Mouse (Mus musculus) kidney, embryonic 16.5 days (tissue): ENCODE measurements around the gene Rassf9. TPM values are rescaled to one million over a fixed set of nuclear protein-coding genes. Genes with fewer than 3 reads are reported as not detected.

Experiments used
- ATAC-seq: fragments of 200-750 bp; cut with Nextera tagmentation; 2 replicates; pipeline ENCODE4 v1.8.0; 2017; ENCODE audit warnings: moderate TSS enrichment; ENCODE audit not compliant: low FRiP score, low TSS enrichment
- H3K27ac ChIP-seq: fragments of 300-500 bp; sonication (generic); 2 replicates; pipeline ENCODE4 v1.5.1; 2014; ENCODE audit warnings: low read length
- H3K27me3 ChIP-seq: fragments of 300-500 bp; sonication (generic); 2 replicates; pipeline ENCODE4 v1.6.1; 2014; ENCODE audit warnings: low read length, control low read depth, mixed read lengths; ENCODE audit not compliant: insufficient read depth
- H3K36me3 ChIP-seq: fragments of 300-500 bp; sonication (generic); 2 replicates; pipeline ENCODE4 v1.6.1; 2014; ENCODE audit warnings: low read length, control low read depth, mixed read lengths; ENCODE audit not compliant: insufficient read depth
- H3K4me1 ChIP-seq: fragments of 300-500 bp; sonication (generic); 2 replicates; pipeline ENCODE4 v1.6.1; 2014; ENCODE audit warnings: low read length, control low read depth, mixed read lengths; ENCODE audit not compliant: insufficient read depth
- H3K4me2 ChIP-seq: fragments of 300-500 bp; sonication (generic); replicated peaks from 2 replicates; pipeline ENCODE4 v1.6.1; 2014; ENCODE audit warnings: low read depth, low read length
- H3K4me3 ChIP-seq: fragments of 300-500 bp; sonication (generic); 2 replicates; pipeline ENCODE4 v1.5.1; 2014; ENCODE audit warnings: mild to moderate bottlenecking, low read length
- H3K9ac ChIP-seq: fragments of 300-500 bp; sonication (generic); replicated peaks from 2 replicates; pipeline ENCODE4 v1.6.1; 2014; ENCODE audit warnings: low read length
- H3K9me3 ChIP-seq: fragments of 300-500 bp; sonication (generic); 2 replicates; pipeline ENCODE4 v1.6.1; 2016; ENCODE audit warnings: low read length, control low read depth
- WGBS: fragments of 180-500 bp; shearing (Covaris S2); extraction: QIAGEN DNeasy Blood & Tissue Kit; methylation state at CpG from one replicate; pipeline ENCODE4 v1.1.7; 2014; 5-methylcytosine and 5-hydroxymethylcytosine counted together
- polyA plus RNA-seq: library from polyadenylated mRNA; unstranded; fragments of >200 nt; fragmentation: Nextera tagmentation; extraction: Ambion mirVana; gene quantifications from 2 replicates; pipeline ENCODE4 v1.2.1, GENCODE M21; 2015

Gene Rassf9
- polyA plus RNA-seq, result 8.3 and 8.6 TPM in 2 replicates

DNA sequence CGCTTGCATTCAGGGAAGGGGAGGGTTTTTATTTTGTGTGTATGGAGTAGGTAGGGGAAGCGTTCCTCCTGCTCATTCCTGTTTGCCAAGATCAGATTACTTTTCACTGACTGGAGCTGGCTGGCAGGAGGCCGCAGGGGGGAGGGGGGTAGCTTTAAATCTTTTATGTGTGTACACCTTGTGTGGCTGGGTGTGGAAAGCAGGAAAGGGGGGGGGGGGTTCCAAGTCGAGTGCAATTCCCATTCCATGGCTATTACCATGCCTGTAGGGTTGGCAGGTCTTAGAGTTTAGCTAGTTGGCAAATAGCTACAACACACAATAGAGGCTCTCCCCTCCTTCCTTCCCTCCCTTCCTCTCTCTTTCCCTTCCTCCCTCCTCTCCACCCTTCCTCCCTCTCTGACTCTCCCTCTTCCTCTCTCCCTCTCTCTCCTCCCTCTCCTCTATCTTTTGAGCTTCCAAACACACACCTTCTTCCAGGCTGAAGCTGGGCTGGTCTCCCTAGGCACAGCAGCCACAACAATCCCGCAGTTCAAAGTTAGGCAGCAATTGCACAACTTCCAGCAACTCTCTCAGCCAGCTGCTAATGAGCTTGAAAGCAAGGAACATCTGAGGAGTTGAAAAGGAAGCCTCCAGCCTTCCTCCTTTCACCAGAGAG, at the start of gene Rassf9:
TSS of gene Rassf9 (plus strand) at position 416 of the 655 bp plus-strand sequence.
- Histone ChIP-seq H3K4me2 (peak within 1 kb of the TSS; percentile 53), H3K4me3 (peak within 1 kb of the TSS; percentile 55), H3K9ac (peak within 1 kb of the TSS; percentile 75), H3K27ac (peak within 1 kb of the TSS; percentile 88), H3K9me3 (no peaks in the 10 kb centered on the region), H3K36me3 (no peaks in the 10 kb centered on the region), H3K4me1 (peaks cover 12% of the 10 kb centered on the region; the same call in 1 of the 2 replicates), H3K27me3 (no peaks in the 10 kb centered on the region)
- 0% methylated on average over 5 of the region's 5 CpGs for WGBS
- ATAC-seq, result peak; percentile 94

DNA sequence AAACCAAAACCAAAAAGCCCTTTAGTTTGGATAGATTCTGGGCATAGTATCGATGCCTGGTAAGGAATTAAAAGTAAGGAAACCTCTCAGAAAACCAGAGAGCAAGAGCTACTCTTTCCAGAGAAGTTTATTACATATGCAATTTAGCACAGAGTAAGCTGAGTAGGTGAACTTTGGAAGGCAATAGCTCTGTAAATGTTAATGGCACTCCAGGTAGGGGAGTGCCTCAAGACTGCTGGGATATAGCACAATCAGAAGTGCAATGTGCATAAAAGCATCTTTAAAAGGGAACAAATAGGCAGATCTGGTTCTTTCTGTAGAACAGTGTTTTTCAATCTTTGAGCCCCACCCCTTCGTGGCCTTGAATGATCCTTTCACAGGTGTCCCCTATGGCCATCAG, 42.6 kb upstream of the Rassf9 start:
- Histone ChIP-seq H3K27me3 (no peaks in the 10 kb centered on the region), H3K27ac (no peak overlapping the region), H3K9me3 (no peaks in the 10 kb centered on the region), H3K36me3 (no peaks in the 10 kb centered on the region), H3K9ac (no peak overlapping the region), H3K4me1 (no peaks in the 10 kb centered on the region), H3K4me2 (no peak overlapping the region), H3K4me3 (no peak overlapping the region)
- ATAC-seq, result no peak
- 95% methylated on average over 2 of the region's 2 CpGs for WGBS

DNA sequence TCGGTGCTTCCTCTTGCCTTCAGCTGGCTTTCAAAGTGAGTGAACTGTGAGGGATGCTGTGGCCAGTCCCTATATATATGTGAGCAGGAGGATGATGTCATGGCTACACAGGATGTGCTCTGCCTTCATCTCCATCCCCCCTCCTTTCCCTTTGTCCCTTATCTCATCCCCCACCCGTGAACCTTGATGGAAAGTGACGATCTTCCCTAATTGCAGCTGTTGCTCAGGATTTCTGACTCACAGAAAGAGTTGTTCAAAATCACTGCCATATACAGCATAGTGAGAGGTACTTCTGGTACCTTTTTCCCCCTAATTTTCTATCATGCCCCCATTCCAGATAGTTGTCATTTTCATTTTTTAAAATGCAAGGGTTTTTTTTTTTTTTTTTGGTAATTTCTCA, 21.6 kb upstream of the Rassf9 start, which contains the start of gene Nts:
TSS of gene Nts (minus strand) at position 101 of the 400 bp plus-strand sequence.
- no peak for ATAC-seq
- H3K4me2 ChIP-seq, result no peak within 1 kb of the TSS
- no peaks in the 10 kb centered on the region for H3K36me3 ChIP-seq

GRCm38 (mm10) chr10:102491792-102492191, 20.2 kb upstream of the Rassf9 start:
- no peak overlapping the region for H3K27ac ChIP-seq
- no peak overlapping the region for H3K4me2 ChIP-seq
- H3K9ac ChIP-seq, result no peak overlapping the region
- H3K4me1 ChIP-seq, result no peaks in the 10 kb centered on the region
- no peaks in the 10 kb centered on the region for H3K9me3 ChIP-seq
- no peak overlapping the region for H3K4me3 ChIP-seq
- ATAC-seq, result no peak
- H3K36me3 ChIP-seq, result no peaks in the 10 kb centered on the region
- WGBS, result 14% methylated on average over 3 of the region's 3 CpGs
- H3K27me3 ChIP-seq, result no peaks in the 10 kb centered on the region

More for the DNA sequence above, 21.6 kb upstream of the Rassf9 start, which contains the start of gene Nts:
- Histone ChIP-seq H3K27ac (no peak within 1 kb of the TSS), H3K9ac (no peak within 1 kb of the TSS), H3K9me3 (no peaks in the 10 kb centered on the region), H3K4me1 (no peaks in the 10 kb centered on the region), H3K4me3 (no peak within 1 kb of the TSS), H3K27me3 (no peaks in the 10 kb centered on the region)
- 28% methylated on average over 3 of the region's 3 CpGs for WGBS

GRCm38 (mm10) chr10:102498754-102499153, 13.3 kb upstream of the Rassf9 start:
- Histone ChIP-seq H3K4me2 (no peak overlapping the region), H3K4me3 (no peak overlapping the region), H3K9me3 (no peaks in the 10 kb centered on the region), H3K27ac (no peak overlapping the region), H3K4me1 (no peaks in the 10 kb centered on the region), H3K36me3 (no peaks in the 10 kb centered on the region), H3K27me3 (no peaks in the 10 kb centered on the region), H3K9ac (no peak overlapping the region)
- ATAC-seq, result peak; percentile 46; the same call in 1 of the 2 replicates
- 24% methylated on average over 4 of the region's 4 CpGs for WGBS

DNA sequence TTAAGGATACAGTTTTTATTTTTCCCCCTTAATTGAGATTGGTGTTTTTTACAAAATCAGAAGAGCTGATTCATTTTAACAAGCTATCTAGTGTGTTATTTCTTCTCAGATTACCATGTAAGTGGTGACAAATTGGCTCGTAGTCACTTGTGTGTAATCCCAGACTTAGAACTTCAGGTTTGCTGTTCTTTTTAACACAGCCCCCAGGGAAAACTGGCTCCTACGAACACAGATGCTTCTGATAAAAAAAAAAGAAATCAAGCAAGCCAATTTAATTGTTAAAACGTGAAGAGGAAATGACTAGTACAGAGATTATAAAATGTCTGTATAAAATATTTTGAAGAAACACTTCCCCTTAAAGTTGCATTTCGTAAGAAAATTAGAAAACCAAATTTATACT, 4.6 kb upstream of the Rassf9 start:
- no peaks in the 10 kb centered on the region for H3K27me3 ChIP-seq
- H3K4me3 ChIP-seq, result no peak overlapping the region
- WGBS, result 37% methylated on average over 4 of the region's 4 CpGs

DNA sequence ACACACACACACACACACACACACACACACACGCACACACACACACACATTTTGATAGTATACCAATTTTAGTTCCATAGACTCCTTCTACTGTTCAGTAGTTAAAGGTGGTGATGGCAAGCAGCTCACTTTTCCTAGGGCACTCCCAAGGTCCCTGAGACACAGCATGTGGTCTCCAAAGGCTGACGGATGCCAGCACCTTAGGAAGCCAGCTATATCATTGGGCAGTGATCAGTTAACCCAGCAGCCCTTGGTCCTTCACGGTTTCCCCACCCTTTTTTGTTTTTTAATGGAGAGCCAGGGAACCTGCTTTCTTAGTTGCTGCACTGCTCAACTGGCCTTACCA, 588 bp upstream of the Rassf9 start:
- 37% methylated on average over 3 of the region's 3 CpGs for WGBS
- peak overlapping the region; percentile 88 for H3K27ac ChIP-seq
- no peak for ATAC-seq
- H3K9me3 ChIP-seq, result no peaks in the 10 kb centered on the region
- H3K4me2 ChIP-seq, result peak overlapping the region; percentile 53
- no peaks in the 10 kb centered on the region for H3K36me3 ChIP-seq
- peaks cover 17% of the 10 kb centered on the region; the same call in 1 of the 2 replicates for H3K4me1 ChIP-seq
- no peaks in the 10 kb centered on the region for H3K27me3 ChIP-seq
- H3K4me3 ChIP-seq, result peak overlapping the region; percentile 55
- H3K9ac ChIP-seq, result no peak overlapping the region; the same call in 1 of the 2 replicates

More for the DNA sequence above, 4.6 kb upstream of the Rassf9 start:
- no peaks in the 10 kb centered on the region for H3K36me3 ChIP-seq
- ATAC-seq, result no peak
- no peaks in the 10 kb centered on the region for H3K9me3 ChIP-seq
- peaks cover 14% of the 10 kb centered on the region; the same call in 1 of the 2 replicates for H3K4me1 ChIP-seq
- no peak overlapping the region for H3K4me2 ChIP-seq
- no peak overlapping the region for H3K27ac ChIP-seq
- H3K9ac ChIP-seq, result no peak overlapping the region

GRCm38 (mm10) chr10:102514159-102514558, 2.1 kb downstream of the Rassf9 start:
- H3K4me3 ChIP-seq, result peak overlapping the region; percentile 32
- H3K27me3 ChIP-seq, result no peaks in the 10 kb centered on the region
- no peak overlapping the region for H3K9ac ChIP-seq
- H3K27ac ChIP-seq, result no peak overlapping the region
- H3K4me1 ChIP-seq, result peaks cover 11% of the 10 kb centered on the region; the same call in 1 of the 2 replicates
- ATAC-seq, result no peak
- WGBS, result 0% methylated on average over 1 of the region's 1 CpGs
- H3K36me3 ChIP-seq, result no peaks in the 10 kb centered on the region
- H3K9me3 ChIP-seq, result no peaks in the 10 kb centered on the region
- H3K4me2 ChIP-seq, result peak overlapping the region; percentile 39

DNA sequence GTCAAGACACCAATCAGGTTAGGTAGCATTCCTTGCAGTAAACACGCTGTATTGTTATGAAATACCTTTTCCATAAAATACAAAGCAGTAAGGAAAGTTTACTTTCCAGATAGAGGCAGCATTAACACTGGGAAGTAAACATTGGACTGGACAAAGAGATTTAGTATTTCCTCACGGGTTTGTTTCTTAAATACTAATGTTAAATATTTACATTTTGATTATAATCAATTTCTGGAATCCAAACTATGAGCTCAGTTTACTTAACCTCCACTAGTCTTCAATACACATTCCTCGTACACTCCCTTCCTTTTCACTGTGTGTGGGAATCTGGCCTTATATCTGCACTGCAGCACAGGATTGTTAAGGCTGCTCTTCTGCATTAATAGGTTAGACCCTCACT, 15.9 kb downstream of the Rassf9 start:
- no peak overlapping the region for H3K9ac ChIP-seq
- H3K27me3 ChIP-seq, result no peaks in the 10 kb centered on the region
- H3K9me3 ChIP-seq, result no peaks in the 10 kb centered on the region
- no peak overlapping the region for H3K4me2 ChIP-seq
- H3K4me1 ChIP-seq, result peaks cover 6% of the 10 kb centered on the region; the same call in 1 of the 2 replicates
- no peaks in the 10 kb centered on the region for H3K36me3 ChIP-seq
- H3K4me3 ChIP-seq, result no peak overlapping the region
- no peak overlapping the region for H3K27ac ChIP-seq
- 52% methylated on average over 3 of the region's 3 CpGs for WGBS
- peak; percentile 80; the same call in 1 of the 2 replicates for ATAC-seq

DNA sequence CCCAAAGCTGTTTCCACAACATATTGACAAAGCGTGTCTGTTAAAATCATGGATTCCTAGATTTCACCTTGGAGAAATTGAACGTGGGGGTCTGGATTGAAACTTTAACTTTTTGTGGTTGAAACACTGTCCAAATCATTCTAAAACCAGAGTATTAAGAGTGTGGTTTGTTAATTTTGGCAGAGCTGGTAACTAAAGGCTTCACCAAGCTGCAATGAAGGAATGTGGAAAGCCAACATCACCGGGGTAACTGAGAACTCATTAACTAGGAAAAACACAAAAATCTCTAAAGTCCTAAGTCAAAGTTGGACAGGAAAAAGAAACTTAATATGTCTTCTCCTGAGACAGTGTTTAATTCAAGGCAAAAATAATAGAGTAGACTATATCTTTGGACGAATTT, 41.9 kb downstream of the Rassf9 start:
- WGBS, result 45% methylated on average over 4 of the region's 4 CpGs
- H3K4me2 ChIP-seq, result no peak overlapping the region
- H3K4me1 ChIP-seq, result peaks cover 3% of the 10 kb centered on the region; the same call in 1 of the 2 replicates
- H3K36me3 ChIP-seq, result no peaks in the 10 kb centered on the region
- no peaks in the 10 kb centered on the region for H3K27me3 ChIP-seq
- no peak overlapping the region for H3K9ac ChIP-seq
- no peak for ATAC-seq
- H3K27ac ChIP-seq, result peak overlapping the region; percentile 29; the same call in 1 of the 2 replicates
- no peak overlapping the region for H3K4me3 ChIP-seq
- H3K9me3 ChIP-seq, result no peaks in the 10 kb centered on the region
